Mouse (Mus musculus) brain, embryonic 14.5 days (tissue): ENCODE measurements around the gene Gtpbp3. TPM values are rescaled to one million over a fixed set of nuclear protein-coding genes. Genes with fewer than 3 reads are reported as not detected.

Experiments
- DNase-seq: peaks from one replicate; pipeline ENCODE4 v3.0.0-alpha.2; 2011; ENCODE audit warnings: low read depth
- CTCF ChIP-seq: fragments of 200-500 bp; IDR thresholded peaks from 2 replicates; pipeline ENCODE4 v1.5.1; 2012; ENCODE audit warnings: inconsistent platforms, mild to moderate bottlenecking, moderate library complexity, borderline replicate concordance; ENCODE audit not compliant: insufficient read depth, insufficient read length; ENCODE audit errors: extremely low read depth
- POLR2A ChIP-seq: fragments of 200-500 bp; IDR thresholded peaks from 2 replicates; pipeline ENCODE4 v1.6.1; 2012; ENCODE audit warnings: mild to moderate bottlenecking, inconsistent platforms, borderline replicate concordance; ENCODE audit not compliant: poor library complexity, insufficient read depth, insufficient read length, severe bottlenecking; ENCODE audit errors: extremely low read depth
- polyA plus RNA-seq: library from polyadenylated mRNA; depleted of rRNA; stranded (reverse); fragments of >200 nt; gene quantifications from 2 replicates; pipeline ENCODE4 v1.2.3, GENCODE M21; 2012; rRNA removed

Gene Gtpbp3
- polyA plus RNA-seq, 1 experiment: 25.5 TPM

DNA sequence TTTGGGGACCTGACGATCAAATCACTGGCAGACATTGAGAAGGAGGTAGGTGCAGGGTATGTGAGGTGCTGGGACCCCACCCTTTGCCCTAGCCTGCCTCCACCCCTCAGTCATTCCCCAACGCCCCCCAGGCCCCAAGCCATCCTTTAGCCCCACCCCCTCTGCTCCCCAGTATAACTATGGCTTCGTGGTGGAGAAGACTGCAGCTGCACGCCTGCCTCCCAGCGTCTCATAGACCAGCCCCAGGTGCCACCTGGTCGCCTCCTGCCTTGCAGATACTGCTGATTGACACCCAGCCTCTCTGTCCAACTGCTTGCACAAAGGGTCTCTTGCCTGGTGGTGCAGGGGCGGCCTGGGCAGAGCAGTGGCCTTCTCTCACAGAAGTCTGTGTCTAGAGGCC is 59.7 kb downstream of the Gtpbp3 start:
- no peak for TF ChIP-seq CTCF
- no peak for TF ChIP-seq POLR2A

More for the DNA sequence above, 59.7 kb downstream of the Gtpbp3 start:
- DNase-seq: no peak

Other genes with a start within 250 kb of the Gtpbp3 start
- 30.8 and 51.9 TPM in 2 replicates for gene Myo9b, start 215.4 kb upstream of the Gtpbp3 start, polyA plus RNA-seq
- gene Haus8, start 215.2 kb upstream of the Gtpbp3 start, polyA plus RNA-seq: 25.9 and 28.2 TPM in 2 replicates
- 155 and 176 TPM in 2 replicates for gene Use1, start 121.3 kb upstream of the Gtpbp3 start, polyA plus RNA-seq
- 5.4 and 6.0 TPM in 2 replicates for gene Ocel1, start 116.8 kb upstream of the Gtpbp3 start, polyA plus RNA-seq
- gene Nr2f6, start 106.1 kb upstream of the Gtpbp3 start, polyA plus RNA-seq: 59.4 and 61.5 TPM in 2 replicates
- 8.7 and 9.4 TPM in 2 replicates for gene Ushbp1, start 92.3 kb upstream of the Gtpbp3 start, polyA plus RNA-seq
- 115 and 119 TPM in 2 replicates for gene Babam1, start 91.2 kb upstream of the Gtpbp3 start, polyA plus RNA-seq
- 12.1 and 29.4 TPM in 2 replicates for gene Ankle1, start 82.1 kb upstream of the Gtpbp3 start, polyA plus RNA-seq
- 163 and 168 TPM in 2 replicates for gene Abhd8, start 24.4 kb upstream of the Gtpbp3 start, polyA plus RNA-seq
- 94.8 and 124 TPM in 2 replicates for gene Mrpl34, start 23.1 kb upstream of the Gtpbp3 start, polyA plus RNA-seq
- gene Dda1, start 18.9 kb upstream of the Gtpbp3 start, polyA plus RNA-seq: 206 and 229 TPM in 2 replicates
- gene Ano8, start 2.1 kb upstream of the Gtpbp3 start, polyA plus RNA-seq: 124 and 153 TPM in 2 replicates
- gene Plvap, start 23.6 kb downstream of the Gtpbp3 start, polyA plus RNA-seq: 10.1 and 13.0 TPM in 2 replicates
- gene Ccdc194, start 37.6 kb downstream of the Gtpbp3 start, polyA plus RNA-seq: 0.11 and 0.56 TPM in 2 replicates
- 11.4 and 18.1 TPM in 2 replicates for gene Bst2, start 49.4 kb downstream of the Gtpbp3 start, polyA plus RNA-seq
- gene Mvb12a, start 54.8 kb downstream of the Gtpbp3 start, polyA plus RNA-seq: 74.0 and 112 TPM in 2 replicates
- 0.07 and 0.16 TPM in 2 replicates for gene Tmem221, start 70.8 kb downstream of the Gtpbp3 start, polyA plus RNA-seq
- not detected in 2 replicates for gene Nxnl1, start 78.5 kb downstream of the Gtpbp3 start, polyA plus RNA-seq
- gene Slc27a1, start 80.8 kb downstream of the Gtpbp3 start, polyA plus RNA-seq: 130 and 165 TPM in 2 replicates
- 113 and 128 TPM in 2 replicates for gene Pgls, start 104.1 kb downstream of the Gtpbp3 start, polyA plus RNA-seq
- gene Fam129c, start 109.5 kb downstream of the Gtpbp3 start, polyA plus RNA-seq: 7.7 and 8.7 TPM in 2 replicates
- gene Colgalt1, start 122.9 kb downstream of the Gtpbp3 start, polyA plus RNA-seq: 128 and 150 TPM in 2 replicates
- 84.9 and 86.4 TPM in 2 replicates for gene Unc13a, start 183.7 kb downstream of the Gtpbp3 start, polyA plus RNA-seq
- gene Jak3, start 188.2 kb downstream of the Gtpbp3 start, polyA plus RNA-seq: 3.7 and 5.1 TPM in 2 replicates
- 0.60 and 1.1 TPM in 2 replicates for gene Insl3, start 201.1 kb downstream of the Gtpbp3 start, polyA plus RNA-seq
- 0.45 and 0.46 TPM in 2 replicates for gene B3gnt3, start 213.7 kb downstream of the Gtpbp3 start, polyA plus RNA-seq
- 146 and 203 TPM in 2 replicates for gene Fcho1, start 237.6 kb downstream of the Gtpbp3 start, polyA plus RNA-seq